Mouse (Mus musculus): Measurements from ENCODE around the gene Zfr. TPM values are rescaled to one million over a fixed set of nuclear protein-coding genes. Genes with fewer than 3 reads are reported as not detected.

Zfr gene
- polyA plus RNA-seq, 2 experiments = 91.6 to 160 TPM

- no peaks in the 10 kb centered on the region for H3K36me3 ChIP-seq (ENCODE audit: control insufficient read depth, insufficient read depth, low read length)
- DNase-seq (ENCODE audit: low spot score) (no peak), ATAC-seq (ENCODE audit: low FRiP score, low read depth) (no peak)
- peaks cover 20% of the 10 kb centered on the region for H3K4me1 ChIP-seq (ENCODE audit: control insufficient read depth, insufficient read depth, low read length)
- 76% methylated on average over 7 of the region's 7 CpGs for WGBS
- peak overlapping the region; percentile 64; the same call in 1 of the 2 replicates for H3K4me2 ChIP-seq (replicated peaks; ENCODE audit: low read depth, low read length, severe bottlenecking)
- no peaks in the 10 kb centered on the region for H3K9me3 ChIP-seq (ENCODE audit: control insufficient read depth, low read length)
- H3K27me3 ChIP-seq (ENCODE audit: control insufficient read depth, insufficient read depth, low read length) = no peaks in the 10 kb centered on the region
- no peak for TF ChIP-seq POLR2A (IDR thresholded peaks at IDR 0.05; ENCODE audit: borderline replicate concordance, extremely low read depth, insufficient read depth, insufficient read length)
- no peak overlapping the region for H3K27ac ChIP-seq (replicated peaks; ENCODE audit: low read depth, low read length)
- peak overlapping the region; percentile 93 for H3K4me3 ChIP-seq (replicated peaks; ENCODE audit: low read length)
- H3K9ac ChIP-seq (ENCODE audit: low read depth, low read length, severe bottlenecking) = no peak overlapping the region
Measured at GRCm38 (mm10) chr15:12206646-12207222, 89.1 kb downstream of the Zfr start.

DNA sequence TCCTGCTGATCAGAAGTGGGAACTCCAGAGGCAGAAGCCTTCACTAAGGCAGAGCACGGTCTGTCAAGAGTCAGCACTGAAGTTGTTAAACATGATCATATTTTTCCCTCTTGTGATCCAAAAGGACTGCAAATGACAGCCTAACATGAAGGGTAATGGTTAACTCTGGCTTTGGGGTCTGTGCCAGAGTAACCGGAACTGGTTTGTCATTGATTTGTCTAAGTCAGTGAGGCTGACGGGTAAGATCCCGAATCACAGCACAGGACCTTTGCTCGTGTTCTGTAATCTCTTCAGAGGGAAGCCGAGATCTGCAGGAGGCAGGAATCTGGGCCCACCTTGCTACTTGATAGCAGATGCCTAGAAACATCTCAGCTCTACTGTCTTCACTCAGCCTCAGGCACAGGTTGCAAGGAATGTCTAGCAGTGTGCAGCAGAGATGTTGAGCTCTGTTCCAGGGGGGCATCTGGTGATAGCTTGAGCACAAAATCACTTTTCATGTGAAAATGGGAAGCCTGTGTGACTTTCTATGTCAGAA is 90.0 kb downstream of the Zfr start:
- no peak for TF ChIP-seq POLR2A (IDR thresholded peaks at IDR 0.05; ENCODE audit: borderline replicate concordance, extremely low read depth, insufficient read depth, insufficient read length)
- Histone ChIP-seq H3K27ac (replicated peaks; ENCODE audit: low read depth, low read length) (no peak overlapping the region), H3K9me3 (ENCODE audit: control insufficient read depth, low read length) (no peaks in the 10 kb centered on the region), H3K27me3 (ENCODE audit: control insufficient read depth, insufficient read depth, low read length) (no peaks in the 10 kb centered on the region), H3K36me3 (ENCODE audit: control insufficient read depth, insufficient read depth, low read length) (no peaks in the 10 kb centered on the region), H3K4me1 (ENCODE audit: control insufficient read depth, insufficient read depth, low read length) (peaks cover 20% of the 10 kb centered on the region), H3K4me2 (replicated peaks; ENCODE audit: low read depth, low read length, severe bottlenecking) (no peak overlapping the region), H3K4me3 (replicated peaks; ENCODE audit: low read length) (no peak overlapping the region), H3K9ac (ENCODE audit: low read depth, low read length, severe bottlenecking) (no peak overlapping the region)
- DNase-seq (ENCODE audit: low spot score) = no peak
- WGBS = 82% methylated on average over 6 of the region's 6 CpGs
- no peak for ATAC-seq (ENCODE audit: low FRiP score, low read depth)

DNA sequence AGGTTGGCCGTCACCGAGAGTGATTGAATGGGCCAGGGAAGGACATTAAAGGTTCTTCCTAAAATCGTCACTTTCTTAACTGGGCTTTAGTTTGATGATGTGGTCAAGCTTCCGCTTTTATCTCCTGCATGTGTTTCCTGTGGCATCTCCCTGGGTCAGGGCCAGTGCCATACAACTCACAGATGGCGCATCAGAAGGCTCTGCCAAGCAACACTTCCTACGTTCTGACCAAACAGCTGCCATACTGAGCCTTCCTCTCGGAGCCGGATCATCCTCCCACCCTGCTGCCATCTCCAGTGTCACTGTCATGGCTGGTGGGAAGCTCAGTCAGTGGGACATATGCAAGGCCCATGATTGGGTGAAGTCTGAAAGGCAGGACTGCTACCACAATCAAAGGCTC is 93.9 kb downstream of the Zfr start:
- no peak overlapping the region for H3K4me3 ChIP-seq (replicated peaks; ENCODE audit: low read length)
- ATAC-seq (ENCODE audit: low FRiP score, low read depth) (no peak), DNase-seq (ENCODE audit: low spot score) (no peak)
- 84% methylated on average over 8 of the region's 8 CpGs for WGBS
- H3K27ac ChIP-seq (replicated peaks; ENCODE audit: low read depth, low read length) = no peak overlapping the region
- no peak overlapping the region for H3K4me2 ChIP-seq (replicated peaks; ENCODE audit: low read depth, low read length, severe bottlenecking)
- no peak overlapping the region for H3K9ac ChIP-seq (ENCODE audit: low read depth, low read length, severe bottlenecking)
- peaks cover 7% of the 10 kb centered on the region for H3K4me1 ChIP-seq (ENCODE audit: control insufficient read depth, insufficient read depth, low read length)
- H3K27me3 ChIP-seq (ENCODE audit: control insufficient read depth, insufficient read depth, low read length) = no peaks in the 10 kb centered on the region
- H3K9me3 ChIP-seq (ENCODE audit: control insufficient read depth, low read length) = no peaks in the 10 kb centered on the region
- TF ChIP-seq POLR2A (IDR thresholded peaks at IDR 0.05; ENCODE audit: borderline replicate concordance, extremely low read depth, insufficient read depth, insufficient read length) = no peak
- H3K36me3 ChIP-seq (ENCODE audit: control insufficient read depth, insufficient read depth, low read length) = no peaks in the 10 kb centered on the region

DNA sequence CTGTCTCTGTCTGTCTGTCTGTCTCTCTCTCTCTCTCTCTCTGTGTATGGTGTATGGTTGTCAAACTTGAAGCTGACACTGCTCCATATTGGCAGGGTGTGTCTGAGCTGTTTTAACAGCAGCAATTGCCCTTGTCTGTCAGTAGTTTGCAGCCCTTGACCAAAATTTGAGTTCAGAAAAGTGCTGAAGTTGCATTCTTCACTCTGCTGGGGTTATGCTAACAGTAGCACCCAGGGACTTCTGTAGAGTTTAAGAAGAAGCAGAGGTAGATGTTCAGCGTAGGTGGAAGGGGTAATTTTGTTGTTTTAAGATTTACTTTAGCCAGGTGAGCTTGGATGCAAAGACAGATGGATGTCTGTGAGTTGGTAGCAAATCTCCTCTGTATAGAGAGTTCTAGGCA is 94.6 kb downstream of the Zfr start:
- peaks cover under 1% of the 10 kb centered on the region; the same call in 1 of the 2 replicates for H3K4me1 ChIP-seq (ENCODE audit: control insufficient read depth, insufficient read depth, low read length)
- H3K9me3 ChIP-seq (ENCODE audit: control insufficient read depth, low read length) = no peaks in the 10 kb centered on the region
- no peaks in the 10 kb centered on the region for H3K36me3 ChIP-seq (ENCODE audit: control insufficient read depth, insufficient read depth, low read length)
- no peak for TF ChIP-seq POLR2A (IDR thresholded peaks at IDR 0.05; ENCODE audit: borderline replicate concordance, extremely low read depth, insufficient read depth, insufficient read length)
- H3K9ac ChIP-seq (ENCODE audit: low read depth, low read length, severe bottlenecking) = no peak overlapping the region
- no peak overlapping the region for H3K27ac ChIP-seq (replicated peaks; ENCODE audit: low read depth, low read length)
- ATAC-seq (ENCODE audit: low FRiP score, low read depth) = no peak
- H3K4me2 ChIP-seq (replicated peaks; ENCODE audit: low read depth, low read length, severe bottlenecking) = no peak overlapping the region
- no peak overlapping the region for H3K4me3 ChIP-seq (replicated peaks; ENCODE audit: low read length)
- DNase-seq (ENCODE audit: low spot score) = no peak
- H3K27me3 ChIP-seq (ENCODE audit: control insufficient read depth, insufficient read depth, low read length) = no peaks in the 10 kb centered on the region
- WGBS = 86% methylated on average over 1 of the region's 1 CpGs

DNA sequence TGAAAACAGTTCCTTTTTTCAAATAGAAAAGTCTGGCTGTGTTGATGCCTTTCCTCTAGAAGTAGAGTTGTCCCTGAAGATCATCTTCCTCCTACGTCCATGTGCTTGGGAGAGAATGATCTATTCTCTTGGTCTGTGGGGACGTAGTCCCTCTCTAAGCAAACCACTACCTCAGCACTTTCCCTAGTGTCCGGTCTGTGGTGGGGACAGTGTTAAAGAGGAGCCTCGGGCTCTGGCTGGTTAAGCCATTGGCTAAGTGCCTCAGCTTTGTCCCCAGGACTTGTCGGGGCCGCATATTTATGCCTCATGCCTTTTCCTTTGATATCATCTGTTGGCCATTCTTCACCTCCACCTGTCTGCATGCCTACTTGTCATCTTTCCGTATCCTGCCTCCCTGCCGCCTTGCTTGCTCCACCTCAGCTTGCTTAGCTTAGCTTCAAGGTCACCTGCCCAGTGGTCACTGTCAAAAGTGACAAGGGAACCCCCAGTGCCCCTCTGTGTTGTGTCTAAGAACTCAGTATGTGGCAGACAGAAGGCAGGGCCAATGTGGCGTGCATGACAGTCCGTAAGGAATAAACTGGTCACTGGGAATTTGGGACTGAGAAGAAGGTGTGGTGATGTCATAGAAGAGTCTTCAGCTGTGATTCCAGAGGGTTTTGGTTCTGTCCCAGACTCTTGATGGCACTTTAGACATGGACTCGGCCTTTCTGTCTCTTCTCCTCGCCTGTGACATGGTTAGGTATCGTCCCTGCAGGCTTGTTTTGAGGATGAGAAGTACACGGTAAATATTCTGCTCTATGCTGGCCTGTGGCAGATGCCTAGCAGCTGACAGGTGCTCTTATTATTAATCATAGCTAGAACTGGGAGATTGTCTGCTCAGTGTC is 97.1 kb downstream of the Zfr start:
- no peak for TF ChIP-seq POLR2A (IDR thresholded peaks at IDR 0.05; ENCODE audit: borderline replicate concordance, extremely low read depth, insufficient read depth, insufficient read length)
- Histone ChIP-seq H3K36me3 (ENCODE audit: control insufficient read depth, insufficient read depth, low read length) (no peaks in the 10 kb centered on the region), H3K27ac (replicated peaks; ENCODE audit: low read depth, low read length) (no peak overlapping the region), H3K4me3 (replicated peaks; ENCODE audit: low read length) (no peak overlapping the region), H3K9me3 (ENCODE audit: control insufficient read depth, low read length) (no peaks in the 10 kb centered on the region), H3K4me2 (replicated peaks; ENCODE audit: low read depth, low read length, severe bottlenecking) (no peak overlapping the region), H3K27me3 (ENCODE audit: control insufficient read depth, insufficient read depth, low read length) (no peaks in the 10 kb centered on the region), H3K9ac (ENCODE audit: low read depth, low read length, severe bottlenecking) (no peak overlapping the region), H3K4me1 (ENCODE audit: control insufficient read depth, insufficient read depth, low read length) (no peaks in the 10 kb centered on the region)
- WGBS = 82% methylated on average over 14 of the region's 14 CpGs
- DNase-seq (ENCODE audit: low spot score) = no peak
- no peak for ATAC-seq (ENCODE audit: low FRiP score, low read depth)
